Mouse (Mus musculus) lung, embryonic 14.5 days (tissue): ENCODE measurements around the gene Erbb3. TPM values are rescaled to one million over a fixed set of nuclear protein-coding genes. Genes with fewer than 3 reads are reported as not detected.

Experiments
- ATAC-seq: fragments of 200-750 bp; cut with Nextera tagmentation; 2 replicates; pipeline ENCODE4 v1.8.0; 2017; ENCODE audit warnings: mild to moderate bottlenecking, moderate TSS enrichment, moderate library complexity; ENCODE audit not compliant: insufficient read depth
- DNase-seq: peaks from one replicate; pipeline ENCODE4 v3.0.0-alpha.2; 2015
- H3K27ac ChIP-seq: fragments of 300-500 bp; sonication (generic); 2 replicates; pipeline ENCODE4 v1.5.1; 2014; ENCODE audit warnings: low read depth, mild to moderate bottlenecking, moderate library complexity
- H3K27me3 ChIP-seq: fragments of 300-500 bp; sonication (generic); 2 replicates; pipeline ENCODE4 v1.6.1; 2014; ENCODE audit warnings: low read length, control low read depth; ENCODE audit not compliant: insufficient read depth
- H3K36me3 ChIP-seq: fragments of 300-500 bp; sonication (generic); 2 replicates; pipeline ENCODE4 v1.6.1; 2014; ENCODE audit warnings: control low read depth; ENCODE audit not compliant: insufficient read depth
- H3K4me1 ChIP-seq: fragments of 300-500 bp; sonication (generic); 2 replicates; pipeline ENCODE4 v1.6.1; 2014; ENCODE audit warnings: antibody characterized with exemption, control low read depth; ENCODE audit not compliant: insufficient read depth
- H3K4me2 ChIP-seq: fragments of 300-500 bp; sonication (generic); 2 replicates; pipeline ENCODE4 v1.6.1; 2014; ENCODE audit warnings: mild to moderate bottlenecking
- H3K4me3 ChIP-seq: fragments of 300-500 bp; sonication (generic); 2 replicates; pipeline ENCODE4 v1.5.1; 2014; ENCODE audit warnings: low read depth, low read length
- H3K9ac ChIP-seq: fragments of 300-500 bp; sonication (generic); 2 replicates; pipeline ENCODE4 v1.6.1; 2014
- H3K9me3 ChIP-seq: fragments of 300-500 bp; sonication (generic); 2 replicates; pipeline ENCODE4 v1.6.1; 2016; ENCODE audit warnings: low read depth, low read length, control low read depth
- CTCF ChIP-seq: IDR thresholded peaks from 2 replicates; pipeline ENCODE4 v1.5.1; 2016; ENCODE audit warnings: antibody characterized with exemption, low read depth
- WGBS: fragments of 180-500 bp; shearing (Covaris S2); extraction: QIAGEN DNeasy Blood & Tissue Kit; methylation state at CpG from one replicate; pipeline ENCODE4 v1.1.7; 2014; 5-methylcytosine and 5-hydroxymethylcytosine counted together
- polyA plus RNA-seq: library from polyadenylated mRNA; unstranded; fragments of >200 nt; fragmentation: Nextera tagmentation; extraction: Ambion mirVana; gene quantifications from 2 replicates; pipeline ENCODE4 v1.2.1, GENCODE M21; 2014

Erbb3 gene
- polyA plus RNA-seq, 1 experiment from 2014 or later = 22.9 TPM

DNA sequence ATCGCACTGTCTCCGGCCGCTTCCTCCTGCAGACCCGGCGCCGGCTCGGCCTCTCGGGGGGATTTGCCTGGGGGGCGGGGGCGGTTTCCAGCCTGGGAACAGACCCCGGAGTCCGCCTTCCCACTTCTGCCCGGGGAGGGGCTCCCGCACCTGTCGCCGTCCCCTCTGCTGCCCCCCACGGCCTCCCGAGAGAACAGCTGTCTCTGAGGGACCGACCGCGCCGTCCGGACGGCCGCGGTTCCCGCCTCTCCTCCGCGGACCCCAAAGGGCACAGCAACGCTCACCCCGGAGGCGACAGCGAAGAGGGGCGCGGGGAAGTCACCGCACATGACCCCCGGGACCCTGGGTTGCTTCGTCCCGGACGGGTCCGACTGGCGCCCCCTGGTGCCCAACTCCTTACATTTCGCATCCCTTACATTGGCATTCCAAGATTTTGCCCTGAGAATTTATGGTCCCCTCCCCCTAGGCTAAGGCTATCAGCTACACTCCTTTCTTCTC, 790 bp upstream of the Erbb3 start:
- 1% methylated on average over 39 of the region's 43 CpGs for WGBS
- no peaks in the 10 kb centered on the region for H3K36me3 ChIP-seq
- H3K4me3 ChIP-seq = peak overlapping the region; percentile 61
- H3K9ac ChIP-seq = peak overlapping the region; percentile 57
- no peaks in the 10 kb centered on the region for H3K4me1 ChIP-seq
- no peaks in the 10 kb centered on the region for H3K9me3 ChIP-seq
- peak; percentile 88 for DNase-seq
- TF ChIP-seq CTCF = peak; percentile 78
- H3K27me3 ChIP-seq = peaks cover 39% of the 10 kb centered on the region
- H3K4me2 ChIP-seq = peak overlapping the region; percentile 98
- H3K27ac ChIP-seq = peak overlapping the region; percentile 96
- ATAC-seq = peak; percentile 41

DNA sequence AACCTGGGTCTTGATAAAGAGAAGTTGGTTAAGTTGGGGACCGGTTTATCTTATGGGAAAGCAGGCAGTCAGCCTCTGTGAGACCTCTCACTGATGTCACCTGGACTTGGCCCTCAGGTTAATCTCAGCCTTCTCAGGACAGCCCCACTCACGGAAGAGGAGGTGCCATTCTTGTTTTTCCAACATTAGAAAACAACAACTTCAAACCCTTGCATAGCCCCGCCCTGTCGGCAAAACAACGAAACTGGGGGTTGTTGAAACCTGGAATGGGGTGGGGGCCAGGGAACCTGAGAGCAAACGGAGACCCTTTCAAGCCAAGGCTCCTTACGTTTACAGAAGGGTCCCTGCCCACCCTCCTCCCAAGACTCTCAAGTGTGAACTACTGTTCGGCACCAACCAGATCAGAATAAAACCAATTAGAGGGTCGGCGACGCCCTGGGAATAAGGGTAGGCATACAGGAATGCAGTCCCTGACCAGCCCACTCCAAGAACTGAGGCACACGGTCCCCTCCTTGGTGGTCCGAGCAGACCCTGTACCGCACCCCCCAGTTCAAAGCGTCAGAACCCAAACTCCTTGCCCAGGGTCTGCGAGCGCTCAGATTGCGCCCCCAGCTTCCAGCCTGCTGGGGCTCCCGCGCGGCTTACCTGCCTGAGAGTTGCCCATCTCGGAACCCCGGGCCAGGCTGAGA, 533 bp downstream of the Erbb3 start:
- no peak for TF ChIP-seq CTCF
- ATAC-seq (peak; percentile 21), DNase-seq (no peak)
- WGBS = 3% methylated on average over 23 of the region's 23 CpGs
- H3K4me3 ChIP-seq = peak overlapping the region; percentile 61
- H3K4me2 ChIP-seq = peak overlapping the region; percentile 98
- H3K9ac ChIP-seq = peak overlapping the region; percentile 57
- H3K9me3 ChIP-seq = no peaks in the 10 kb centered on the region
- H3K27ac ChIP-seq = peak overlapping the region; percentile 96
- peaks cover 39% of the 10 kb centered on the region for H3K27me3 ChIP-seq
- no peaks in the 10 kb centered on the region for H3K36me3 ChIP-seq
- H3K4me1 ChIP-seq = no peaks in the 10 kb centered on the region

DNA sequence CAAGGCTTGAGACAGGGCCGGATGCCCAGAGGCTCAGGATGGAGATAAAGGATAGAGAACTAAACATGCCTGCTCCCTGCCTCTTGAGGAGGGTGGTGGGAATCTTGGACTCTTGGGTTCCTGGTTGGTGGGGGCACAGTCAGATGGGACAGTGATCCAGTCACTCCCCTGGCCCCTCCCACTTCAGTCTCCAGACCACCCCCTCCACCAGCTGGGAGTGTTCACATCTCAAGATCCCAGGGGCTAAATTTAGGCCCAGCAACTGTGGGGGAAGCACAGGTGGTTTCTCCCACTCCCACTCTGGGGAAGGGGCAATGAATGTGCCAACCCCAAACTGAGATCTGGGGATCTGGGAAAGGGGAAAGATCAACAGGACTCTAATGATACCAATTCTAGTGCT, 1.3 kb downstream of the Erbb3 start:
- no peak for ATAC-seq
- Histone ChIP-seq H3K4me2 (peak overlapping the region; percentile 98), H3K4me3 (peak overlapping the region; percentile 61), H3K27ac (peak overlapping the region; percentile 96), H3K9me3 (no peaks in the 10 kb centered on the region), H3K36me3 (no peaks in the 10 kb centered on the region), H3K27me3 (peaks cover 39% of the 10 kb centered on the region), H3K4me1 (no peaks in the 10 kb centered on the region), H3K9ac (peak overlapping the region; percentile 57; the same call in 1 of the 2 replicates)
- DNase-seq = no peak
- WGBS = 22% methylated on average over 1 of the region's 1 CpGs
- TF ChIP-seq CTCF = no peak

DNA sequence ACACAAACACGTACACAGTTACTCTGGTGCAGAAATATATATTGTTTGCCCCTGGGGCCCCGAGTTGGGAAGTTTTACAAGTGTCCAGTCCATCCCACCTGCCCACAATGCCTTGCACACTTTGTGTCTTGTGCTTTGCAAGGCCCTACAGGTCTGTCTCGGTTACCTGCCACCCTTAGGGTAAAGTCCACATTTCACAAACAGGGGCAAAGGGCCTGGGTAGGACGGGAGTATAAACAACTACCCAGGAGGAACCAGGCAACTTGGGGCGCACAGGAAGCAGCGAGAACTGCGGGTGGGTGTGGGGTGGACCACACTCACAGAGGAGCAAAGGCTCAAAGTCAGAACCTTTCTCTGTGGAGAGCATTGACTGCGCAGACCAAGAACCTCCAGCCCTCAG, 1.8 kb downstream of the Erbb3 start:
- DNase-seq = no peak
- no peaks in the 10 kb centered on the region for H3K9me3 ChIP-seq
- peaks cover 39% of the 10 kb centered on the region for H3K27me3 ChIP-seq
- no peaks in the 10 kb centered on the region for H3K4me1 ChIP-seq
- no peak for ATAC-seq
- H3K9ac ChIP-seq = peak overlapping the region; percentile 57
- peak overlapping the region; percentile 98 for H3K4me2 ChIP-seq
- 0 out of 2 replicates have a peak, but pooled peaks cover under 1% of the 10 kb centered on the region for H3K36me3 ChIP-seq
- TF ChIP-seq CTCF = no peak
- peak overlapping the region; percentile 61 for H3K4me3 ChIP-seq
- peak overlapping the region; percentile 96 for H3K27ac ChIP-seq
- 40% methylated on average over 8 of the region's 8 CpGs for WGBS

DNA sequence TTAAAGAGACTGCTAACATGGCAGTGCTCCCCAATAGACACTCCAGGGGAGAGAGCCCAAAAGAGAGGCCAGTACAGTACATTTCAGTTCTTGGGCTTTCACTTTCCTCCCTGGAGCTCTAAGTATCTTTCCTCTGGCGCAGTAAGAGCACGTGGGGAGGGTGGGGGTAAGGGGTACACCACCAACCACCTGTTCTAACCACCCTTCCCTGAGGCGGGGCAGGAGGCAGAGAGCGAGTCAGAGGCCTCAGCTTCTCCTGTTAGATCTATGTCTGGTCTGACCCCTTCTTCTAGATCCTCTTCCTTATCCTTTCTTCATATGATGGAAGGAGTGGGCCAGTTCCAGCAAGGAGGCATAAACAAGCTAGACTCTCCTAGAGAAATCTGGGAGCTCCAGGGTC, 2.3 kb downstream of the Erbb3 start:
- peak overlapping the region; percentile 6; the same call in 1 of the 2 replicates for H3K9ac ChIP-seq
- H3K4me2 ChIP-seq = peak overlapping the region; percentile 98
- peaks cover 39% of the 10 kb centered on the region for H3K27me3 ChIP-seq
- 32% methylated on average over 4 of the region's 4 CpGs for WGBS
- H3K36me3 ChIP-seq = 0 out of 2 replicates have a peak, but pooled peaks cover 4% of the 10 kb centered on the region
- H3K4me1 ChIP-seq = no peaks in the 10 kb centered on the region
- peak overlapping the region; percentile 61 for H3K4me3 ChIP-seq
- peak overlapping the region; percentile 96 for H3K27ac ChIP-seq
- DNase-seq (no peak), ATAC-seq (no peak)
- H3K9me3 ChIP-seq = no peaks in the 10 kb centered on the region
- TF ChIP-seq CTCF = no peak

DNA sequence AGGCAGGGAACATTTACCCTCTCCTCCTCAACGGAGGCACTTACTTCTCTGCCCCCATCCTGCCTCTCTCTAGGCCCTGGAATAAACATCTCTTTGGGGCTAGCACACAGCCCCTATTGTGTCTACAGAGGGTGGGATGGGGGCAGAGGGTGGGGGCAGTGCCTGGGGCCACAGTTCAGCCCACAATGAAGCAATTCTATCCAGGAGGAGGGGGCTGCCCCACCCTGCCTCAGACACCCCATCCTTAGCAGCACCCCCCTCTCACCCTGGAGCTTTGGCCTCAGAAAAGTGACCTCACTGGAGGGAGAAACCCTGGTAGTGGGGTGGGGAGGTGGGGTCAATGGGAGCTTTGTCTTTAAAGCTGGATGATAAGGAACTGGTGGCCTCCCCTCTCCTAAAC, 2.9 kb downstream of the Erbb3 start:
- peaks cover 39% of the 10 kb centered on the region for H3K27me3 ChIP-seq
- H3K9me3 ChIP-seq = no peaks in the 10 kb centered on the region
- ATAC-seq = no peak
- DNase-seq = no peak
- H3K4me2 ChIP-seq = peak overlapping the region; percentile 98
- H3K4me1 ChIP-seq = no peaks in the 10 kb centered on the region
- TF ChIP-seq CTCF = no peak
- H3K4me3 ChIP-seq = no peak overlapping the region; the same call in 1 of the 2 replicates
- 0 out of 2 replicates have a peak, but pooled peaks cover 6% of the 10 kb centered on the region for H3K36me3 ChIP-seq
- 9% methylated on average over 1 of the region's 1 CpGs for WGBS
- H3K27ac ChIP-seq = peak overlapping the region; percentile 96
- peak overlapping the region; percentile 6; the same call in 1 of the 2 replicates for H3K9ac ChIP-seq

DNA sequence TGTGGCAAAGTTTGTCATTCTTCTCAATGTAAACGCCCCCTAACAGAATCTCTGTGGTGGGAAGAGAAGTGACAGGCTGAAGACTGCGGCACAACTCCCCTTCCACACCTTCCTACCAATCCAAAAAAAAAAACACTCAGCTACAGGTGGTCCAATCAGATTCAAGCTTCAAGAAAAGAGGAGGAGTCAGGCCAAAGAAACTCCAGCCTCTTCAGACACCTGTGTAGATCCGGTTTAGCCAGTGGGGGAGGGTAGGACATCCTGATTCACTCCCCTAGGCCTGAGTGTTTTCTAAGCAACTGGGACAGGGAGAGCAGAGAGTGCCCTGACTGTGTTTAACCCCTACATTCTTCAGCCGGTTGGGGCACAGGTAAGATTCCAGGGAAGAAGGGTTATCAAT, 5.1 kb downstream of the Erbb3 start:
- peak; percentile 80 for DNase-seq
- Histone ChIP-seq H3K9ac (no peak overlapping the region), H3K4me1 (no peaks in the 10 kb centered on the region), H3K27me3 (peaks cover 31% of the 10 kb centered on the region), H3K9me3 (no peaks in the 10 kb centered on the region), H3K36me3 (0 out of 2 replicates have a peak, but pooled peaks cover 11% of the 10 kb centered on the region), H3K27ac (peak overlapping the region; percentile 81), H3K4me2 (peak overlapping the region; percentile 48), H3K4me3 (peak overlapping the region; percentile 10; the same call in 1 of the 2 replicates)
- TF ChIP-seq CTCF = no peak
- WGBS = 5% methylated on average over 4 of the region's 4 CpGs
- ATAC-seq = peak; percentile 69; the same call in 1 of the 2 replicates
